Mouse (Mus musculus) layer of hippocampus, adult 2 months (tissue): ENCODE data around the gene Rbak. TPM values are rescaled to one million over a fixed set of nuclear protein-coding genes. Genes with fewer than 3 reads are reported as not detected.
"Not testable (repeated sequence)": the region's sequence is repeated elsewhere in the genome, so short reads cannot be mapped to it uniquely, and the experiment has no call there.

Source experiments
- DNase-seq, 2 experiments: peaks; one replicate each; pipeline ENCODE4 v3.0.0; 2022; ENCODE audit warnings: low spot score in 2 of 2
- H3K27ac ChIP-seq: fragments of 200-600 bp; 2 replicates; pipeline ENCODE4 v1.8.1; 2022
- H3K4me3 ChIP-seq: fragments of 200-600 bp; 2 replicates; pipeline ENCODE4 v1.8.1; 2022; ENCODE audit warnings: mild to moderate bottlenecking
- CTCF ChIP-seq: fragments of 200-600 bp; conservative IDR thresholded peaks from 2 replicates; pipeline ENCODE4 v1.8.1; 2022; ENCODE audit warnings: antibody characterized with exemption, mild to moderate bottlenecking, moderate library complexity
- long read RNA-seq, 2 experiments: library from polyadenylated mRNA; stranded (forward); transcript quantifications; one replicate each; pipeline ENCODE4 v2.0.0; 2021; ENCODE audit warnings: borderline mapping rate in 2 of 2
- total RNA-seq, 2 experiments: library from RNA; stranded (reverse); gene quantifications; 2 replicates each; pipeline ENCODE4 v1.2.3; 2021

Rbak gene
- 10 to 100 TPM; 15.2 to 17.4 TPM for total RNA-seq
- long read RNA-seq, experiment 1, partial matches to known transcripts: 0 of 20 reads
- long read RNA-seq, experiment 1, other reads (novel, unspliced or antisense): 14 of 20 reads
- long read RNA-seq, experiment 2, partial matches to known transcripts: 0 of 21 reads
- long read RNA-seq, experiment 2, other reads (novel, unspliced or antisense): 16 of 21 reads

GRCm38 (mm10) chr5:143180255-143181076 lies at the start of gene Rbak, which contains the start of gene Spdye4b:
Gene Rbak (minus strand): TSS chr5:143180775.
Gene Spdye4b (plus strand): TSS chr5:143181017.
- DNase-seq: peak; percentile 94 to 96
- Histone ChIP-seq H3K4me3 (peak within 1 kb of the TSS; percentile 87), H3K27ac (peak within 1 kb of the TSS; percentile 92)
- peak; percentile 37 for TF ChIP-seq CTCF

GRCm38 (mm10) chr5:143226790-143227189 lies 46.2 kb upstream of the Rbak start, which contains the start of gene Spdye4a:
Gene Spdye4a (minus strand): TSS chr5:143226890.
- TF ChIP-seq CTCF: no peak
- DNase-seq: no peak
- H3K27ac ChIP-seq: no peak within 1 kb of the TSS
- H3K4me3 ChIP-seq: no peak within 1 kb of the TSS

GRCm38 (mm10) chr5:143222287-143222686 lies 41.7 kb upstream of the Rbak start:
- TF ChIP-seq CTCF: no peak
- DNase-seq: no peak
- H3K4me3 ChIP-seq: no peak overlapping the region
- no peak overlapping the region for H3K27ac ChIP-seq

DNA sequence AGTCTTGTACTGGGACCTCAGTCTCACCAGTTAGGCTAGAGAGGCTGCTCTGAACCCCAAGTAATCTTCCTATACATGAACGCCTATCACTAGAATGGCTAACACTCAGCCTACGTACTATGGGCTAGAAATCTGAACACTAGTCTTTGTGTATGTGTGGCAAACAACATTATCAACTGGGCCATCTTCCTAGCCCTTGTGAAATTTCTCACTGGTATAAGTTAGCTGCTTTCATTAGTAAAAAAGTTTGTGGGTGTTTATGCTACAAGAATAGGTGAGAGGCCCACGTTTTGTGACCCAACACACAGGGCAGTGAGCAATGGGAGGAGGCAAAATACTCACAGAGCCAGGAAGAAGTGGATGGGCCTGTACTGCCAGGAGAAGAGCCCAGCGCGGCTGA lies 40.4 kb upstream of the Rbak start:
- no peak for DNase-seq
- Histone ChIP-seq H3K27ac (no peak overlapping the region), H3K4me3 (no peak overlapping the region)
- no peak for TF ChIP-seq CTCF

DNA sequence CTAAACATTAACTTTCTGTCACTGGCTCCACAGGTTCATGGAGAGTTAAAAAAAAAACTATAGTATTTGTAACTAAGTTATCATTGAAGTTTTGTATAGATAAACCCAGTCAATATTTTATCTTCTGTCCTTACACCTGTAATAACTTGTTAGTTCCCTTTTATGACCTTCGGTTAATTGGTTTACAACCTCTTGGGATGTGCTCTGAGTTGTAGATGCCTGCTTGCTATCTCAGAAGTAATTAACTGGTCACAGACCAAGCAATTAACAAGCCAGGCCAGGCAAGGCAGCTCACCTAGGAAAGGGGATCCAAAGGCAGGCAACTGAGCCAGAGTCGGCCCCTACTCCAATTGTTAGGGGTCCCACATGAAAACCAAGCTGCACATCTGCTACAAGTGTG lies 33.3 kb upstream of the Rbak start:
- no peak for TF ChIP-seq CTCF
- no peak for DNase-seq

DNA sequence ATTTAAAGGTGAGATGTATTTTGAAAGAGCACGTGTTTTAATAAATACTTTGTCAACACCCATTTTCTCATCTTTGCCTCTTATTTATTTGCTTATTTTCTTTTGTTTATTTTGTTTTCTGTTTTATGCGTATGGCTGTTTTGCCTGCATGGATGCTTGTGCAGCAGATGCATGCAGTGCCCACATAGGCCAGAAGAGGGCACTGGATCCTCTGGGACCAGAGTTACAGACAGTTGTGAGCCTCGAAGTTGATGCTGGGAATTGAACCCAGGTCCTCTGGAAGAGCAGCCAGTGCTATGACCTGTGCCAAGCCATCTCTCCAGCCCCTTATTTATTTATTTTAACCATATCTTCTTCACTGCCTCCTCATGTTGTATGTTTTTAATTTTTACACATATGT lies 24.4 kb upstream of the Rbak start:
- peak; percentile 59 for TF ChIP-seq CTCF
- Histone ChIP-seq H3K4me3 (no peak overlapping the region), H3K27ac (no peak overlapping the region)
- DNase-seq: no peak

More for the DNA sequence above, 33.3 kb upstream of the Rbak start:
- H3K4me3 ChIP-seq: no peak overlapping the region
- H3K27ac ChIP-seq: no peak overlapping the region

DNA sequence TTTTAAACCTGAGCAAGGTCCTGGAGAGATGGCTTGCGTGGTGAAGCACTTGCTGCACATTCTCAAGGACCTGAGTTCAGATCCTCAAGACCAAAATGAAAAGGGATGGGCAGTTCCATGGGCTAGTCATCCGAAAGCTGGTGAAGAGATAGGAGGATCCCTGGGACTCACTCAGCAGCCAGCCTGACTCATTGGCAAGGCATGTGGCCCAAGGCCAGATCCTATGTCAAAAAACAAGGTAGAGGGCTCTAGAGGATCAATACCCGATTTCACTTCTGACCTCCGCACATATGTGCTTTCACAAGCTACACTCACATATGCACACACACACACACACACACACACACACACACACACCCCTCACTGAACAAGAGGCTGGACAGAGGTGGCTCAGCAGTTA lies 15.9 kb upstream of the Rbak start:
- no peak for TF ChIP-seq CTCF
- Histone ChIP-seq H3K4me3 (no peak overlapping the region), H3K27ac (no peak overlapping the region)
- no peak for DNase-seq

DNA sequence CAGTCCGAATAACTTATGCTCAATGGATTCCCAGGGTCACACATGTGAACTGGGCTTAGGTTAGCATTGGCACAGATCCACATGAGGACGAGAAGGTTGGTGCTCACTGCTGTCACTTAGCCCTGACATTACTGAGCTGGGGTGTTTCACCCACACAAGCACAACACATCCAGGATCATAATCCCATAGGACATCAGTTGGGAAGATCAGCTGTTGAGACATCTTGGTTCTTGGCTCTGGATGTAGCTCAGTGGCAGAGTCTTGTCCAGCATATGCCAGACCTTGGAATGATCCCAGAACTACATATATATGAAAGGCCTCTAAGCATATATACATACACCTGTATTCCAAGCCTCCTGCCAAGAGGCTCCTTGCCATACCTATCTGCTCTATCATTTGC lies 14.6 kb upstream of the Rbak start:
- TF ChIP-seq CTCF: no peak
- Histone ChIP-seq H3K27ac (no peak overlapping the region), H3K4me3 (no peak overlapping the region)
- no peak for DNase-seq

DNA sequence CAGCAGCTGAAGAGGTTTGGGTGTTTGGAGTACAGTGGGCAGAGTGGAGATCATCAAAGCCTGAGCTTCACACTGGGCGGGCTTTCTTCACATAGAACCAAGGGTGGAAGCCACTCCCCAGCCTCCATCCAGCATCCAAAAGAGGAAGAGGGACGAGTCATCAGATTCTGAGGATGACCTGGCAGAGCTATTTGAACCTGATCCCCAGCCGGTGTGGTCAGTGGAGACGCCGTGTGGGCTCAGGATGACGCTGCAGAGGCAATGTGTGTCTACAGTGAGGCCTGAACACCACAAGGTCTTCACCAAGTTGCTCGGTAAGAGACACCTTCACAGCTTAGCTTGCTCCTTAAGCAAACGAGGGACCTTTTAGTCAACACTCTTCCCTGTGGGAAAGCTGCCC lies 14.2 kb upstream of the Rbak start:
- not testable (repeated sequence) for H3K4me3 ChIP-seq

GRCm38 (mm10) chr5:143192806-143193205 lies 12.2 kb upstream of the Rbak start:
- H3K4me3 ChIP-seq: no peak overlapping the region
- no peak overlapping the region for H3K27ac ChIP-seq
- DNase-seq: no peak
- TF ChIP-seq CTCF: no peak

More for the DNA sequence above, 14.2 kb upstream of the Rbak start:
- DNase-seq, H3K27ac ChIP-seq: not testable (repeated sequence)

GRCm38 (mm10) chr5:143188014-143188413 lies 7.4 kb upstream of the Rbak start:
- DNase-seq, H3K27ac ChIP-seq, H3K4me3 ChIP-seq: not testable (repeated sequence)

GRCm38 (mm10) chr5:143179179-143179578 lies 1.4 kb downstream of the Rbak start:
- H3K27ac ChIP-seq: no peak overlapping the region
- peak overlapping the region; percentile 87; the same call in 1 of the 2 replicates for H3K4me3 ChIP-seq
- TF ChIP-seq CTCF: peak; percentile 79
- DNase-seq: no peak

- H3K4me3 ChIP-seq: no peak overlapping the region
- peak; percentile 54 for TF ChIP-seq CTCF
- no peak for DNase-seq
- no peak overlapping the region for H3K27ac ChIP-seq
Observed at GRCm38 (mm10) chr5:143177541-143178200, 2.9 kb downstream of the Rbak start.
